Mouse (Mus musculus): Measurements from ENCODE around the gene Maob. TPM values are rescaled to one million over a fixed set of nuclear protein-coding genes. Genes with fewer than 3 reads are reported as not detected.
A peak's percentile ranks its signal among the peaks of the same experiment; 100 is the strongest.

The Maob gene
- polyA plus RNA-seq (2012; rRNA removed), result 26.0 and 26.4 TPM in 2 replicates

- DNase-seq (ENCODE audit: extremely low spot score in 1 of 2, low spot score in 1 of 2), result no peak
These were observed at the start of gene Maob for GRCm38 (mm10) chrX:16817261-16817769. Gene Maob, minus strand, starts transcription at chrX:16817366.

- DNase-seq (ENCODE audit: extremely low spot score in 1 of 2, low spot score in 1 of 2), result peak in 1 of 2 experiments; percentile 18
These were observed 43.1 kb upstream of the Maob start for GRCm38 (mm10) chrX:16860244-16860643.

- DNase-seq (ENCODE audit: extremely low spot score in 1 of 2, low spot score in 1 of 2), result no peak
These were observed 28.9 kb upstream of the Maob start for GRCm38 (mm10) chrX:16846034-16846433.

- DNase-seq (ENCODE audit: extremely low spot score in 1 of 2, low spot score in 1 of 2), result no peak
These were observed 24.3 kb upstream of the Maob start for GRCm38 (mm10) chrX:16841443-16841842.

GRCm38 (mm10) chrX:16837293-16837692 is 20.1 kb upstream of the Maob start:
- DNase-seq (ENCODE audit: extremely low spot score in 1 of 2, low spot score in 1 of 2), result no peak

GRCm38 (mm10) chrX:16836488-16837082 is 19.4 kb upstream of the Maob start:
- DNase-seq (ENCODE audit: extremely low spot score in 1 of 2, low spot score in 1 of 2), result no peak

- no peak for DNase-seq (ENCODE audit: extremely low spot score in 1 of 2, low spot score in 1 of 2)
These were observed 8.9 kb upstream of the Maob start for GRCm38 (mm10) chrX:16826028-16826427.

GRCm38 (mm10) chrX:16815965-16816364 is 1.2 kb downstream of the Maob start:
- no peak for DNase-seq (ENCODE audit: extremely low spot score in 1 of 2, low spot score in 1 of 2)

- no peak for DNase-seq (ENCODE audit: extremely low spot score in 1 of 2, low spot score in 1 of 2)
These were observed 5.1 kb downstream of the Maob start for GRCm38 (mm10) chrX:16812080-16812479.

GRCm38 (mm10) chrX:16767453-16767852 is 49.7 kb downstream of the Maob start:
- DNase-seq (ENCODE audit: extremely low spot score in 1 of 2, low spot score in 1 of 2), result no peak

- peak in 1 of 2 experiments; percentile 58 for DNase-seq (ENCODE audit: extremely low spot score in 1 of 2, low spot score in 1 of 2)
These were observed 51.0 kb downstream of the Maob start for GRCm38 (mm10) chrX:16766156-16766555.

GRCm38 (mm10) chrX:16761430-16761829 is 55.7 kb downstream of the Maob start:
- no peak for DNase-seq (ENCODE audit: extremely low spot score in 1 of 2, low spot score in 1 of 2)

- no peak for DNase-seq (ENCODE audit: extremely low spot score in 1 of 2, low spot score in 1 of 2)
These were observed 62.4 kb downstream of the Maob start for GRCm38 (mm10) chrX:16754761-16755160.

GRCm38 (mm10) chrX:16748932-16749331 is 68.2 kb downstream of the Maob start:
- no peak for DNase-seq (ENCODE audit: extremely low spot score in 1 of 2, low spot score in 1 of 2)

- no peak for DNase-seq (ENCODE audit: extremely low spot score in 1 of 2, low spot score in 1 of 2)
These were observed 103.1 kb downstream of the Maob start for GRCm38 (mm10) chrX:16714033-16714432.

- no peak for DNase-seq (ENCODE audit: extremely low spot score in 1 of 2, low spot score in 1 of 2)
These were observed 111.1 kb downstream of the Maob start for GRCm38 (mm10) chrX:16706094-16706493.

Other genes with a start within 250 kb of the Maob start
- 16.3 and 20.0 TPM in 2 replicates for gene Maoa, start 197.7 kb downstream of the Maob start, polyA plus RNA-seq (2012; rRNA removed)
- 16.8 and 18.5 TPM in 2 replicates for gene Ndp, start 94.4 kb upstream of the Maob start, polyA plus RNA-seq (2012; rRNA removed)

All from frontal cortex, adult 2 months (tissue).